Mouse (Mus musculus) myocyte (in vitro differentiated cells): ENCODE measurements around the gene Mlxip. TPM values are rescaled to one million over a fixed set of nuclear protein-coding genes. Genes with fewer than 3 reads are reported as not detected.

ENCODE experiments used
- H3K27me3 ChIP-seq: one replicate; pipeline ENCODE4 v1.6.1; 2011; ENCODE audit not compliant: control insufficient read depth, insufficient read depth, insufficient read length
- H3K36me3 ChIP-seq: one replicate; pipeline ENCODE4 v1.6.1; 2011; ENCODE audit not compliant: control insufficient read depth, insufficient read depth
- H3K4me2 ChIP-seq: one replicate; pipeline ENCODE4 v1.6.1; 2011; ENCODE audit warnings: low read depth, control low read depth
- H3K4me3 ChIP-seq: one replicate; pipeline ENCODE4 v1.5.1; 2011; ENCODE audit warnings: mild to moderate bottlenecking, control low read depth, moderate library complexity
- H3K79me2 ChIP-seq: one replicate; pipeline ENCODE4 v1.6.1; 2011; ENCODE audit not compliant: control insufficient read depth, insufficient read depth
- H3ac ChIP-seq: one replicate; pipeline ENCODE4 v1.6.1; 2011; ENCODE audit not compliant: control insufficient read depth, insufficient read length
- CEBPB ChIP-seq: IDR thresholded peaks from 2 replicates; pipeline ENCODE4 v1.6.1; 2011; ENCODE audit warnings: mild to moderate bottlenecking, moderate library complexity; ENCODE audit not compliant: poor library complexity, insufficient read depth, severe bottlenecking
- E2F4 ChIP-seq: IDR thresholded peaks from one replicate; pipeline ENCODE4 v1.6.1; 2011; ENCODE audit warnings: mild to moderate bottlenecking, control low read depth, moderate library complexity; ENCODE audit not compliant: insufficient read depth
- MAX ChIP-seq: IDR thresholded peaks from one replicate; pipeline ENCODE4 v1.6.1; 2011; ENCODE audit warnings: low read depth, mild to moderate bottlenecking, control low read depth
- MYOD1 ChIP-seq, 3 experiments: IDR thresholded peaks; one replicate each; pipeline ENCODE4 v1.6.1; 2011; ENCODE audit warnings: control low read depth in 2 of 3, low read depth in 2 of 3, mild to moderate bottlenecking in 2 of 3, moderate library complexity in 1 of 3; ENCODE audit not compliant: insufficient read length in 2 of 3, control insufficient read depth in 1 of 3
- MYOG ChIP-seq, 3 experiments: IDR thresholded peaks; one replicate each; pipeline ENCODE4 v1.6.1; 2011; ENCODE audit warnings: control low read depth in 2 of 3, low read depth in 2 of 3, mild to moderate bottlenecking in 2 of 3; ENCODE audit not compliant: insufficient read length in 2 of 3, control insufficient read depth in 1 of 3, insufficient read depth in 1 of 3
- POLR2A ChIP-seq: IDR thresholded peaks from one replicate; pipeline ENCODE4 v1.6.1; 2011; ENCODE audit warnings: low read depth, mild to moderate bottlenecking, control low read depth, moderate library complexity; ENCODE audit not compliant: insufficient read length
- POLR2AphosphoS2 ChIP-seq: IDR thresholded peaks from one replicate; pipeline ENCODE4 v1.6.1; 2011; ENCODE audit warnings: low read depth, control low read depth; ENCODE audit not compliant: insufficient read length
- REST ChIP-seq: IDR thresholded peaks from one replicate; pipeline ENCODE4 v1.6.1; 2011; ENCODE audit warnings: mild to moderate bottlenecking, control low read depth, moderate library complexity; ENCODE audit not compliant: insufficient read depth, insufficient read length
- SRF ChIP-seq: IDR thresholded peaks from one replicate; pipeline ENCODE4 v1.6.1; 2011; ENCODE audit warnings: low read depth; ENCODE audit not compliant: control insufficient read depth, insufficient read length
- TCF12 ChIP-seq: IDR thresholded peaks from one replicate; pipeline ENCODE4 v1.6.1; 2011; ENCODE audit warnings: mild to moderate bottlenecking, control low read depth; ENCODE audit not compliant: poor library complexity, insufficient read depth, severe bottlenecking
- TCF3 ChIP-seq: IDR thresholded peaks from one replicate; pipeline ENCODE4 v1.6.1; 2011; ENCODE audit warnings: low read depth, control low read depth; ENCODE audit not compliant: insufficient read length
- USF1 ChIP-seq: IDR thresholded peaks from one replicate; pipeline ENCODE4 v1.6.1; 2011; ENCODE audit warnings: low read depth, mild to moderate bottlenecking, control low read depth, moderate library complexity
- polyA plus RNA-seq: library from polyadenylated mRNA; unstranded; fragments of >200 nt; fragmentation: generic; extraction: Trizol; gene quantifications from one replicate; pipeline ENCODE4 v1.2.1, GENCODE M21; 2012; ENCODE audit warnings: missing spikeins

Gene Mlxip
- polyA plus RNA-seq, 1 experiment: 6.0 TPM

DNA sequence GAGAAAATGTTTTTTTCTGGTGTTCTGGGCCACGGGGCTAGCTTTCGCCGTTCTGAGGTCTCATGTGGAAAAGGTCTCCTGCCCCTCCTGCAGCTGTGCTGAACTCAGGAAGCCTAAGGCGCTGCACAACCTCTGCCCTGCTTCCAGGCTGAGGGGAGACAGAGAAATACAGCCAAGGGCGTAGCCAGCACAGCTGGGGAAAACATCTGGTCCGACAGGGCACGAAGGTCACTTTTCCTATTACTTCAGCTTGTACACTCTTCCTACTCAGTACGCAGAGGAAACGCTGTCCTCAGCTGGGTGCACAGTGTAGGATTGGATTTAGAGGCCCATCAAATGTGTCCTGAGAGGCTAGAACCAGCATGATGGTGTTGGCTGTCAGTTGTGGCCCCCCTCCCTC, 95.3 kb downstream of the Mlxip start:
- no peak overlapping the region for H3ac ChIP-seq
- no peak overlapping the region for H3K4me2 ChIP-seq
- TF ChIP-seq CEBPB: no peak
- no peak for TF ChIP-seq E2F4
- H3K4me3 ChIP-seq: no peak overlapping the region
- H3K27me3 ChIP-seq: peaks cover 34% of the 10 kb centered on the region
- no peaks in the 10 kb centered on the region for H3K36me3 ChIP-seq
- no peaks in the 10 kb centered on the region for H3K79me2 ChIP-seq

DNA sequence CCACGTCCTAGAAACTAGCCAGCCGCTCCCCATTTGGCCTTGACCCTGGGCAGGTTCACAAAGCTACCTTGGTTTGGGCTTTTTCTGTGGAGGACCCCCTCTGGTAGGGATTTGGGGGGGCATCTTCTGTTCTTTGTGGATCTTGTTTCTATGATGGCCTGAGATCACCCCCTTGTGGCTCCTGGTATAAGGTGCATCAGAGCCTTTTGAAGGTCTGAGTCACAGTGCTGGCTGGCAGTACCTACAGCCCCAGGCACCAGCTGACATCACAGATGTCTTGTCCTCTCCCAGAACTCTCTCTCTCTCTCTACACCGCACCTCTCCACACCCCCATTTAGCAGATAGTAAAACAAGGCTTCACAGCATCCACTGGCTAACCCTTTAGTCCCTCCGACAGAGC, 105.1 kb downstream of the Mlxip start:
- no peak for TF ChIP-seq CEBPB
- TF ChIP-seq TCF12: no peak
- no peak for TF ChIP-seq MYOG (IDR thresholded peaks at IDR 0.05; ENCODE audit: control insufficient read depth in 1 of 3, insufficient read depth in 1 of 3, insufficient read length in 2 of 3, low read depth in 2 of 3)
- Histone ChIP-seq H3K79me2 (no peaks in the 10 kb centered on the region), H3K36me3 (no peaks in the 10 kb centered on the region)

DNA sequence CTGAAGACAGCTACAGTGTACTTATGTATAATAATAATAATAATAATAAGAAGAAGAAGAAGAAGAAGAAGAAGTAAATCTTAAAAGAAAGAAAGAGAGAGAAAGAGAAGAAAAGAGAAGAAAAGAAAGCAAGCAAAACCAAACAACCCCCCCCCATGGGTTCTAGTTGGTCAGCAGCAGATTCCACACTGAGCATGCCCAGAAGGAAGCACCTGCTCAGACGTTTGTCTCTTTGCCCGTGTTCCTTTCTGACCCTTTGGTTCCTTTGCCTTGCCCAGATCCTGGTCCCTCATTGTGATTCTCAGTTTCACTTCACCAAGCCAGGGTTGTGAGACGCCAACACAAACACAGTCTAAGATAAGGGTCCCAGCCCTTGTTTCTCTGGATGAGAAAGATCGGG, 107.4 kb downstream of the Mlxip start:
- no peaks in the 10 kb centered on the region for H3K79me2 ChIP-seq
- H3K36me3 ChIP-seq: no peaks in the 10 kb centered on the region
- H3K27me3 ChIP-seq: peaks cover 4% of the 10 kb centered on the region
- no peak overlapping the region for H3ac ChIP-seq
- no peak overlapping the region for H3K4me3 ChIP-seq
- TF ChIP-seq REST (no peak), USF1 (no peak), TCF12 (no peak), TCF3 (no peak), E2F4 (no peak), POLR2AphosphoS2 (no peak), MYOG (IDR thresholded peaks at IDR 0.05; ENCODE audit: control insufficient read depth in 1 of 3, insufficient read depth in 1 of 3, insufficient read length in 2 of 3, low read depth in 2 of 3) (no peak), SRF (no peak), MYOD1 (IDR thresholded peaks at IDR 0.05; ENCODE audit: control insufficient read depth in 1 of 3, insufficient read length in 2 of 3, low read depth in 2 of 3) (no peak), POLR2A (no peak), MAX (no peak), CEBPB (no peak)
- no peak overlapping the region for H3K4me2 ChIP-seq

More for the DNA sequence above, 105.1 kb downstream of the Mlxip start:
- Histone ChIP-seq H3K4me2 (no peak overlapping the region), H3K4me3 (no peak overlapping the region), H3ac (no peak overlapping the region), H3K27me3 (peaks cover 5% of the 10 kb centered on the region)

Other genes with a start within 250 kb of the Mlxip start
- 30.6 TPM for gene Psmd9, start 225.4 kb upstream of the Mlxip start, polyA plus RNA-seq
- not detected for gene Hpd, start 212.1 kb upstream of the Mlxip start, polyA plus RNA-seq
- 0.38 TPM for gene Wdr66, start 142.7 kb upstream of the Mlxip start, polyA plus RNA-seq
- gene Bcl7a, start 51.0 kb upstream of the Mlxip start, polyA plus RNA-seq: 3.6 TPM
- gene Lrrc43, start 94.5 kb downstream of the Mlxip start, polyA plus RNA-seq: not detected
- not detected for gene Il31, start 94.7 kb downstream of the Mlxip start, polyA plus RNA-seq
- 0.05 TPM for gene B3gnt4, start 115.7 kb downstream of the Mlxip start, polyA plus RNA-seq
- gene Diablo, start 129.4 kb downstream of the Mlxip start, polyA plus RNA-seq: 54.2 TPM
- not detected for gene Gm49027, start 130.7 kb downstream of the Mlxip start, polyA plus RNA-seq
- 18.7 TPM for gene Vps33a, start 178.2 kb downstream of the Mlxip start, polyA plus RNA-seq